Mouse (Mus musculus) urinary bladder, postnatal 10 days (tissue): ENCODE data around the gene Paxx.

ENCODE experiments used
- DNase-seq: peaks from one replicate; pipeline ENCODE4 v3.0.0; 2022; ENCODE audit warnings: low spot score

Gene Paxx

GRCm38 (mm10) chr2:25480541-25480940 is 19.6 kb upstream of the Paxx start:
- DNase-seq: no peak

- DNase-seq: no peak
Measured at GRCm38 (mm10) chr2:25479551-25480311, 18.8 kb upstream of the Paxx start.

- no peak for DNase-seq
Measured at GRCm38 (mm10) chr2:25477967-25478675, 17.2 kb upstream of the Paxx start.

- no peak for DNase-seq
Measured at GRCm38 (mm10) chr2:25477541-25477940, 16.6 kb upstream of the Paxx start.

DNA sequence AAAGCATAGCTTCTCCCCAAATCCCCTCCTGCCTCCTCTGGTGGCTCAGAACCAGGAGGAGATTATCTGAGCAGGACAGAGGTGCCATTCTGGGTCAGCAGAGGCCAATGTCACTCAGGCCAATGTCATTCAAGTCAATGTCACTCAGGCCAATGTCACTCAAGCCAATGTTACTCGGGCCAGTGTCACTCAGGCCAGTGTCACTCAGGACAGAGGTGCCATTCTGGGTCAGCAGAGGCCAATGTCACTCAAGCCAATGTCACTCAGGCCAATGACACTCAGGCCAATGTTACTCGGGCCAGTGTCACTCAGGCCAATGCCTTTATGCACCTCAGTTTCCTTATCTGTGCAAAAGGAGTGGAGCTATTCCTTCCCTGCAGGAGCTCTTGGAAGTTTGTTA is 11.7 kb upstream of the Paxx start:
- DNase-seq: no peak

- DNase-seq: no peak
Measured at GRCm38 (mm10) chr2:25469969-25470368, 9.1 kb upstream of the Paxx start, which contains the start of gene Ptgds. TSS of gene Ptgds (minus strand) at chr2:25470046.

DNA sequence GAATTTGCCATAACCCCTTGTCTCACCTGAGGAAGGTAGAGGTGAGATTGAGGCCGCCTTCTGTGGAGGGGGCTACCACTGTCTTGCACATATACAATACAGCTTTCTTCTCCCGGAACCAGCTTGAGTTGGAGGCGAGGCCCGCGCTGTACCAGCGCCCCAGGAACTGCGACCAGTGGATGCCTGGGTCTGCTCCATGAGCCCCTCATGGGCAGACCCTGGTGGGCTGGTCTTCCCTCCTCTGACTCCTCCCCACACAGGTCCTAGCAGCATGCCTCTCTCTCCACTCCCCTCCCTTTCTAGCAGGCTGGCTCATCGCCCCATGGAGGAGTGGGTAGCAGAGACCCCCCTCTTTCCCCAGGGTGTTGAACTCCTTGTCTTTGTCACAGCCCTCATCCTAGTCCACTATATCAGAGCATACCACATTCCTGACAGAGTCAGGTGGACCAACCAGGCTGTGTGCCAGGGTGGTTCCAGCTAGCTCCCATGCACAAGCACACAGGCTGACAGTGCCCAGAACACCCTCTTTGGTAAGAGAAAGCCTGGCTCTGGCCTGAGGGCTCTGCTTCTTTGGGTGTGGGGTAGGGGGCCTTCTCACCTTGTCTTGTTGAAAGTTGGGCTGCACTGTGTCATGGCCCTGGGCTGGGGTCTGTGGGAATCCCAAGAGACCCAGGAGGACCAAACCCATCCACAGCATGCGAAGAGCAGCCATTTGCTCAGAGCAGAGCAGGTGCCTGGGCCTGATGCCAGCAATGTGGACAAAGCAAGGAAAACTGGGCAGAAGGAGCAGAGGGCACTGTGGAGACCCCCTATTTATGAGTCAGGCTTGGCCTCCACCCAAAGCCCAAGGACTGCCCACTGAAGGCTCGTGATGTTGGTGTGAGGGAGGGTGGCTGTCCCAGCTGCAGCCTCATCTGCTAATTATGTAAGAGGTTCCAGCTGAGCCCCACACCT is 8.3 kb upstream of the Paxx start:
- no peak for DNase-seq

DNA sequence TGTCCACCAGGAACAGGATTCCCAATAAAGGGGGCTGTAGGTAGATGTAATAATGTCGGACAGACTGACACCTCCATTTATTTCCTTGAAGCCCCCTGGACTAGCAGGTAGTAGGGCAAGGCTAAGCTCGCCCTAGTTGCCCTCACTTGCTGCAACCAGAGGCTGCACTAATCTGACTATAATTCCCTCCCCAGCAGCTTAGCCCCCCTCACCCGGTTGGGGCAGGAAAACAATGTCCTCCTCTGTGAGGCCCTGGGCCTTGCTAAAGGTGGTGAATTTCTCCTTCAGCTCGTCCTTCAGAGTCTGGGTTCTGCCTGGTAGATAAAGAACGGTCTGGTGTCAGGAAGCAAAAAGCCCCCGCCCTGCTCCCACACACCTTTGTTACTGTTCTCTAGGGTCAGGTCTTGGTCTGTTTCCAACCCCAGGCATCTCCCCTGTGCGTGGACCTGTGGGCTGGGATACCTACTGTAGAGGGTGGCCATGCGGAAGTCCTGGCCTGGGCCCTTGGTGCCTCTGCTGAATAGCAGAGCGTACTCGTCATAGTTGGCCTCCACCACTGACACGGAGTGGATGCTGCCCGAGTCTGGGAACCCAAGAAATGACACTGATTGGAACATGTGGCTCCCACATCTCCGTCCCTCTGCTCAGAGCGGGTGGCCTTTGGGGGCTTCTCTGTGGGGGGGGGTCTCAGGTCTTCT is 6.9 kb upstream of the Paxx start:
- no peak for DNase-seq

DNA sequence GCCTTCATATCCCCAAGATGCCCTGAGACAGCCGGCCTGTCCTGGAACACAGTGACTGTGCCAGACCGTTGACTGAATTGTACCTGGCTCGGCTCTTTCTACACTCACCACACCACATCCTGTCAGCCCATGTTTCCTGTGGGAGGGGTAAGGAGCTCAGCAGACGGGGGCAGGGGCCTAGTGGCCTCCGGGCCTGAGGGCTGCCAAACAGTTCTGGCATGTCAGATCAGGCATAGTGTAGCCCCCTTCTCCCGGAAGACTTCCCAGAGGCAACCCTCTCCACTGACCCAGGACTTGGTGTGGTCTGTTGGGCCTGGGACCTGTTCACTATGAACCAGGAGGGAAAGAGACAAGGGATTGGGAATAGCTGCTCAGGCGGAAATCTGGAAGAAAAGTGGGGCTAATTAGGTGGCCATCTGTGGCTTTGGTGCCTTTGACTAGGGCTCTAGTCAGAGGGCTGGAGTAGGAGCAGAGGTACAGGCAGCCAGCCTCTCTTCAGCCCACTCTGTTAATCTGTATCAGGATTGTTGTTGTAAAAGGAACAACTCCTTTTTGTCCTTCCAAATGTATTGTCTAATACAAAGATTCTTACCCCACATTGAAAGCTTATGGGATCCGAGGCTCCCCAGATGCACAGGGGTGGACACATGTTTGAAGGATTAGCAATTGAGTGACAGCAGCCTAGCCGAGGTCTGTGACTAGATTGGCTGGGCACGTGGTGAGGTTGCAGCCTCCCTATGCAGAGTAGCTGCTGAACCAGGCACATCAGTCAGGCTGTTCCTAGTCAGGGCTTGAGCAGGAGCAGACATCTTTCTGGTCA is 5.1 kb upstream of the Paxx start:
- DNase-seq: no peak

- no peak for DNase-seq
Measured at GRCm38 (mm10) chr2:25465256-25465655, 4.4 kb upstream of the Paxx start.

- no peak for DNase-seq
Measured at GRCm38 (mm10) chr2:25463630-25464029, 2.7 kb upstream of the Paxx start.

- no peak for DNase-seq
Measured at GRCm38 (mm10) chr2:25461407-25461806, 513 bp upstream of the Paxx start.

DNA sequence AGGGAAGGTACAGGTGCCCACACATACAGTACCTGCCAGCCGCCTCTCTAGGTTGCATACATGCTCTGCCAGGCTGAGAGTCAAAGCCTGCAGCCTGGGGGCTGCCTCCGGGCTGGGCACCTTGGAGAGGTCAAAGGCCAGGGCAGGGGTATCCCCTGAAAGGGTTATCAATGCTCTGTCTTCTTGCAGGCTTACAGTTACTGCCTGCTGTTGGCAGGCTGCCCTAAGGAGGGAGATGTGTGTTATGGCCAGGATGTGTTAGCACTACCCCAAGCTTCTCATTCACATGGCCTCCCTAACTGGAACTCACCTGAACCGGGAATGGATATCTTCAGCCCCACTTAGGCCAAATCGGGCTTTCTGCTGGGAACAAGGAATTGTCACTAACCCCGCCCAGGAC is 759 bp downstream of the Paxx start:
- DNase-seq: no peak

DNA sequence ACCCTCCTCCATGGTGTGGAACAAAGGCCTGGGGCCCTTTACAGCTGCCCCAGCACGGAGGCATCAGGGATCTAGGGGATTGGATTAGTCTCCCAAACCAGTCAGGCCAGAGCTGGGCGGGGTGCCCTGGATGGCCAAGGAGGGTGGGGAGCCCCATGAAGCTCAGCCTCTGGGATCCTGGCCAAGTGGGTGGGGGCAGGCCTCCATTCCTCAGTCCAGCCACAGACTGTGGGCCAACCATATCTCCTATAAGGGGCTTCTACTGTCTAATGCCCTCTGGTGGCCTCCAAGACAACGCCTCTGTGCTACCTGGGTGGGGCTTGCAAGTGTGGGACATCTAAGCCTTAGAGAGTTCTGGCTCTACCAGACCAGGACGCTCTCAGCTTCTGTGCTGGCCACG is 2.0 kb downstream of the Paxx start:
- DNase-seq: no peak

- DNase-seq: no peak
Measured at GRCm38 (mm10) chr2:25457022-25457896, 3.6 kb downstream of the Paxx start.

- DNase-seq: no peak
Measured at GRCm38 (mm10) chr2:25456205-25456953, 4.5 kb downstream of the Paxx start, which contains the start of gene Clic3. TSS of gene Clic3 (plus strand) at chr2:25456838.

DNA sequence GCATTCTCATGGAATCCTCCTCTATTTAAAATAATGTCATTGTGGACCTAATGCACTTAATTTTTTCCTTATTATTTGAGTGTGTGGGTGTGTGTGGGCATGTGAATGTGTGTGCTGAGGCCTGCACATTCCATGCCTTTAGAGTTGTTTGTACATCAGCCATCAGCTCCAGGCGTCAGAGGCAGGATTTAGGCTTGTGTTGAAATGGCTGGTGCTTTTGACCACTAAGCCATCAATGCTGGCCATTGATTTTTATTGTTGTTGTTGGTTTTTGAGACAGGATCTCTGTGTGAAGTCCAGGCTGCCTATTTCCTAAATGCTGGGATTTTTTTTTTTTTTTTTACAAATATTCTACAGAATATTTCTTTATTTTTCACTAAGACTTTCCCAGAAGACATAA is 7.9 kb downstream of the Paxx start:
- DNase-seq: no peak

DNA sequence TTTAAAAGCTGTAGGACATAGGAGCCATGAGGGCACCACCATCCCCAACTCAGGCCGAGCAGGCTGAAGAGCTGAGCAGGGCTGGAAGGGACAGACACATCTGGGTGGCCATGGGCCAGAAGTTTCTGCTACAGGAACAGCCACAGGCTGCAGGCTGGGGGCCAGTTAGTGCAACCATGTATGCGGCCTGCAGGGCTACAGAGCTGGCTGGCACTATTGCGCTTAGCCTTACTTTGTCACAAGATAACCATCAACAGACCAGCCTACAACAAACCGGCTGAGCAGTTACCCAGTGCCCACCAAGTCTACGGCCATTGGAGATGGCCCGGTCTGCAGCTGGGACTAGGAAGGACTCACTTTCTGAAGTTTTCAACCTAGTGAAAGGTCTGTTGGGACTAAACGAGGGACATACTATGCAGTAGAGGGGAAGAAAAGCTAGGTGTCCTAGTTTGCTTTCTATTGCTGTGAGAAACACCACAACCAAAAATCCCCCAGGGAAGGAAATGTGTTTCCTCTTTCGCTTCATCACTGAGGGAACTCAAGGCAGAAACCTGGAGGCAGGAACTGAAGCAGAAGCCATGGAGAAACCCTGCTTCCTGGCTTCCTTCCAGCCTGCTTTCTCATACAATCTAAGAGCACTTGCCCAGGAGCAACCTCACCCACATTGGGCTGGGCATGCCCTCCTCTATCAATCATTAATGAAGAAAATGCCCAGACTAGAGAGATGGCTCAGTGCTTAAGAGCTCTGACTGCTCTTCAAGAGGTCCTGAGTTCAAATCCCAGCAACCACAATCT is 9.8 kb downstream of the Paxx start:
- no peak for DNase-seq
